Mouse (Mus musculus) ES-E14 (cell line): ENCODE measurements at regions not wholly inside any gene's neighbourhood (a gene's known extent, or its start where the extent isn't known, plus 50 kb on each side); places are given as distances from the start of the nearest gene placed in this dataset.

Source experiments
- CHD2 ChIP-seq: IDR thresholded peaks from 2 replicates; pipeline ENCODE4 v1.6.1; 2014; ENCODE audit warnings: mild to moderate bottlenecking, low read depth, low read length, inconsistent platforms
- HCFC1 ChIP-seq: IDR thresholded peaks from 2 replicates; pipeline ENCODE4 v1.6.1; 2012; ENCODE audit warnings: low read length, inconsistent platforms, borderline replicate concordance; ENCODE audit not compliant: insufficient read depth
- ZC3H11A ChIP-seq: IDR thresholded peaks from 2 replicates; pipeline ENCODE4 v1.6.1; 2012; ENCODE audit warnings: low read depth, mild to moderate bottlenecking, inconsistent platforms, low read length, borderline replicate concordance
- ZNF384 ChIP-seq: IDR thresholded peaks from 2 replicates; pipeline ENCODE4 v1.6.1; 2012; ENCODE audit warnings: low read depth, low read length, inconsistent platforms

GRCm38 (mm10) chr13:72814616-72815015 is 186.0 kb downstream of the Irx2 start:
- TF ChIP-seq ZC3H11A, result no peak
- TF ChIP-seq CHD2, result no peak
- TF ChIP-seq HCFC1, result no peak
- no peak for TF ChIP-seq ZNF384
